Mouse (Mus musculus): ENCODE data around the gene Rasgef1a.

GRCm38 (mm10) chr6:118083608-118084007 is 72.4 kb downstream of the Rasgef1a start:
- TF ChIP-seq CHD2 (IDR thresholded peaks at IDR 0.05; ENCODE audit: low read depth, low read length) (no peak), HCFC1 (IDR thresholded peaks at IDR 0.05; ENCODE audit: borderline replicate concordance, insufficient read depth, low read length) (no peak), ZC3H11A (IDR thresholded peaks at IDR 0.05; ENCODE audit: borderline replicate concordance, low read depth, low read length) (no peak), MAFK (IDR thresholded peaks at IDR 0.05; ENCODE audit: insufficient read depth, low read depth, low read length) (no peak), ZNF384 (IDR thresholded peaks at IDR 0.05; ENCODE audit: low read depth, low read length) (no peak)

Data from ES-E14 (cell line).